Mouse (Mus musculus): Measurements from ENCODE around the gene Tbp.

GRCm38 (mm10) chr17:15497882-15498752 is 1.6 kb upstream of the Tbp start:
- TF ChIP-seq CTCF (IDR thresholded peaks at IDR 0.05; ENCODE audit: low read depth), result peak; percentile 9; the same call in 1 of the 2 replicates
- no peak for TF ChIP-seq EP300 (IDR thresholded peaks at IDR 0.05; ENCODE audit: low read depth)

All from liver, embryonic 14.5 days (tissue).